Mouse (Mus musculus) bone marrow, adult 2 months (tissue): Measurements from ENCODE around the gene 2210418O10Rik.
"Not testable (repeated sequence)": the region's sequence is repeated elsewhere in the genome, so short reads cannot be mapped to it uniquely, and the experiment has no call there.

ENCODE experiments used
- CTCF ChIP-seq: fragments of 200-500 bp; IDR thresholded peaks from 2 replicates; pipeline ENCODE4 v1.5.1; 2011; ENCODE audit warnings: low read length, control low read depth; ENCODE audit not compliant: control insufficient read depth, insufficient read depth
- POLR2A ChIP-seq: fragments of 200-500 bp; IDR thresholded peaks from 2 replicates; pipeline ENCODE4 v1.6.1; 2011; ENCODE audit warnings: low read depth, mild to moderate bottlenecking, control low read depth, low read length, borderline replicate concordance; ENCODE audit not compliant: control insufficient read depth

DNA sequence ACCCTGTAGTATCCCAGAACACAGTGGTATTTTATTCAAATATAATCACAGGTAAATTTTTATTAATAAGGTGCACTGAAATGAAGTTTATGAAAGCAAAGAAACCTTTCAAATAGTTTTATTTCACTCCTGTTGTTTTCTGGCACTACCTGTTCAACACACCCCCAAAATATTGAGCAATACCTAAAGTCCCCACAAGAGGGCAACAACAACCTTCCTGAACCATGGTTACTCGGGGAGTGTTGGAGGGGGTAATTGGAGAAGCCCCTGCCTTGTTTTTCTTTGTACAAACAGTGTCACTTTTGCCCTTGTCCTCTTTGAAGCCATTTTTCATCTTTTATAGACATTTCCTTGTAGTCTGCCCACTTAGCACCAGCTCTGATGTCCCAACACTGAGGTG, 22.1 kb downstream of the 2210418O10Rik start:
- not testable (repeated sequence) for TF ChIP-seq POLR2A, CTCF
